Mouse (Mus musculus) heart, postnatal 0 days (tissue): ENCODE data around the gene Msmp.

Source experiments
- CTCF ChIP-seq: IDR thresholded peaks from 2 replicates; pipeline ENCODE4 v1.5.1; 2016; ENCODE audit warnings: antibody characterized with exemption, control low read depth, low read depth
- EP300 ChIP-seq: IDR thresholded peaks from 2 replicates; pipeline ENCODE4 v1.6.1; 2016; ENCODE audit warnings: antibody characterized with exemption, low read depth

DNA sequence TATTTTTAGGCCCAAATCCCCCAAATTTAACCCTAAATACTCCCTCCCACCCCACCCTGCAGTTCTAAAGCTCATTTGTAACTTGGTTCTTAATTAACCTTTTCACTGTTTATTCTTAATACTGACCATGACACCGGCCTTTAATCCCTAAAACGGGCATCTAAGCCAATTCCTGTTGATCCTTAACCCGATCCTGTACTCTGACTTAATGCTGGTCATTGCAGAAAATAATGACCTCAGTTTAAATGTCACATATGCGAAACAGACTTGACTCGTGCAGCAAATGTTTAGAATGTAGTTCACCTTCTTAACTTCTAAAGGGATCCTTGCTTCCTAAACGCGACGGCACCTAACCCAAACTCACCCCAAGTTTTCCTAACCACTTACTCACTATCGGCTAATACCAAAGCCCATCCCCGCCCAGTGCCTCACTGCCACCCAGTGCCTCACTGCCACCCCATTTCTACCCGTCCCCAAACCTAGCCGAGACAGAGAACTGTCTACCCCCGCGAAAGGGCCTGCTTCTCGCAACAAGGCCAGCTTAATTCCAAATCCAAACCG lies 22.8 kb downstream of the Msmp start:
- TF ChIP-seq CTCF (no peak), EP300 (no peak)
